Mouse (Mus musculus) heart, embryonic 14.5 days (tissue): ENCODE results near the gene Gm11639. TPM values are rescaled to one million over a fixed set of nuclear protein-coding genes. Genes with fewer than 3 reads are reported as not detected.
"Not testable (repeated sequence)": the region's sequence is repeated elsewhere in the genome, so short reads cannot be mapped to it uniquely, and the experiment has no call there.

Experiments
- ATAC-seq: fragments of 200-750 bp; cut with Nextera tagmentation; 2 replicates; pipeline ENCODE4 v1.8.0; 2017; ENCODE audit warnings: low read depth, moderate TSS enrichment; ENCODE audit not compliant: insufficient number of reproducible peaks, insufficient read depth, low FRiP score
- H3K27ac ChIP-seq, 2 experiments: fragments of 200-500 bp in 1 of 2; fragments of 300-500 bp in 1 of 2; sonication (generic) in 1 of 2; replicated peaks in 1 of 2; 2 replicates each; pipeline ENCODE4 v1.5.1; 2012 to 2014; ENCODE audit warnings: low read depth in 2 of 2, low read length in 2 of 2, control low read depth in 1 of 2, mild to moderate bottlenecking in 1 of 2, mixed read lengths in 1 of 2; ENCODE audit not compliant: control insufficient read depth in 1 of 2, insufficient read depth in 1 of 2
- H3K27me3 ChIP-seq: fragments of 300-500 bp; sonication (generic); 2 replicates; pipeline ENCODE4 v1.6.1; 2014; ENCODE audit warnings: mild to moderate bottlenecking, low read length, control low read depth; ENCODE audit not compliant: control insufficient read depth, insufficient read depth
- H3K36me3 ChIP-seq: fragments of 300-500 bp; sonication (generic); 2 replicates; pipeline ENCODE4 v1.6.1; 2014; ENCODE audit warnings: mild to moderate bottlenecking, control low read depth, low read length, mixed read lengths; ENCODE audit not compliant: control insufficient read depth, insufficient read depth
- H3K4me1 ChIP-seq, 2 experiments: fragments of 200-500 bp in 1 of 2; fragments of 300-500 bp in 1 of 2; sonication (generic) in 1 of 2; 2 replicates each; pipeline ENCODE4 v1.6.1; 2012 to 2014; ENCODE audit warnings: low read length in 2 of 2, control low read depth in 1 of 2, mixed read lengths in 1 of 2; ENCODE audit not compliant: control insufficient read depth in 2 of 2, insufficient read depth in 2 of 2
- H3K4me2 ChIP-seq: fragments of 300-500 bp; sonication (generic); 2 replicates; pipeline ENCODE4 v1.6.1; 2014; ENCODE audit warnings: mild to moderate bottlenecking, low read length
- H3K4me3 ChIP-seq, 2 experiments: fragments of 200-500 bp in 1 of 2; fragments of 300-500 bp in 1 of 2; sonication (generic) in 1 of 2; 2 replicates each; pipeline ENCODE4 v1.5.1; 2012 to 2014; ENCODE audit warnings: low read length in 2 of 2, mild to moderate bottlenecking in 2 of 2, control low read depth in 1 of 2, low read depth in 1 of 2, moderate library complexity in 1 of 2; ENCODE audit not compliant: control insufficient read depth in 1 of 2, insufficient read depth in 1 of 2
- H3K9ac ChIP-seq: fragments of 300-500 bp; sonication (generic); 2 replicates; pipeline ENCODE4 v1.6.1; 2014; ENCODE audit warnings: mild to moderate bottlenecking, low read length
- H3K9me3 ChIP-seq: fragments of 300-500 bp; sonication (generic); 2 replicates; pipeline ENCODE4 v1.6.1; 2016; ENCODE audit warnings: low read length, control low read depth; ENCODE audit not compliant: control insufficient read depth
- WGBS: fragments of 180-500 bp; shearing (Covaris S2); extraction: QIAGEN DNeasy Blood & Tissue Kit; methylation state at CpG from one replicate; pipeline ENCODE4 v1.1.7; 2014; 5-methylcytosine and 5-hydroxymethylcytosine counted together
- polyA plus RNA-seq: library from polyadenylated mRNA; unstranded; fragments of >200 nt; fragmentation: Nextera tagmentation; extraction: Ambion mirVana; gene quantifications from 2 replicates; pipeline ENCODE4 v1.2.1, GENCODE M21; 2014

The Gm11639 gene
- polyA plus RNA-seq, 1 experiment from 2014 or later = not detected

GRCm38 (mm10) chr11:105117814-105118213 lies 432.3 kb downstream of the Gm11639 start:
- 81% methylated on average over 7 of the region's 7 CpGs for WGBS

DNA sequence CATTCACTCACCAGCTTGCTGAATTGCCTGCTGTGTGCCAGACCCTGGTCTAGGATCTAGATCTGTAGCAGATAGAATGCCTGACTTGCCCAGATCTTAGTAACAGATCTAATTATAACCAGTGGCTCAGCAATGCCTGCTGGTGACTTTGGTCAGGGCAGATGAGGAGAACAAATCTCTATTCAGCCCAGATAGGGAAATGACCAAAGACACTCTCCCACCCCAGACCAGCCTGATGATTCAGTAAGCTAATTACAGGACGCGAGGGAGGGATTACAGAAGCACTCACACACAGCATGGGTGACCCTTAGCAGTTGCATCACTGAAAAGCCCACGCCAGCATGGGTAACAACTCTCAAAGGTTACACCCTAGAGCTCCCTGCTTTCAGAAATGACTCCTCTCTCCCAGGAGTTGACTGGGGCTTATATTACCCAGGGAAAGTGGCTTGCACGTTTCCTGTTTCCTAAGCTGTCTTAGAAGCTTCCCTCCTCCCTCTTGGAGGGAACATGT lies 435.1 kb downstream of the Gm11639 start:
- Histone ChIP-seq H3K4me1 (no peaks in the 10 kb centered on the region), H3K9ac (no peak overlapping the region), H3K27me3 (no peaks in the 10 kb centered on the region), H3K36me3 (no peaks in the 10 kb centered on the region), H3K27ac (no peak overlapping the region), H3K4me3 (no peak overlapping the region), H3K9me3 (0 out of 2 replicates have a peak, but pooled peaks cover 3% of the 10 kb centered on the region), H3K4me2 (no peak overlapping the region)
- ATAC-seq = no peak
- WGBS = 13% methylated on average over 4 of the region's 4 CpGs

More at GRCm38 (mm10) chr11:105117814-105118213, 432.3 kb downstream of the Gm11639 start:
- H3K36me3 ChIP-seq = no peaks in the 10 kb centered on the region
- ATAC-seq = no peak
- no peaks in the 10 kb centered on the region for H3K4me1 ChIP-seq
- no peaks in the 10 kb centered on the region for H3K9me3 ChIP-seq
- H3K4me2 ChIP-seq = no peak overlapping the region
- no peaks in the 10 kb centered on the region for H3K27me3 ChIP-seq
- no peak overlapping the region for H3K27ac ChIP-seq
- H3K9ac ChIP-seq = no peak overlapping the region
- H3K4me3 ChIP-seq = no peak overlapping the region

DNA sequence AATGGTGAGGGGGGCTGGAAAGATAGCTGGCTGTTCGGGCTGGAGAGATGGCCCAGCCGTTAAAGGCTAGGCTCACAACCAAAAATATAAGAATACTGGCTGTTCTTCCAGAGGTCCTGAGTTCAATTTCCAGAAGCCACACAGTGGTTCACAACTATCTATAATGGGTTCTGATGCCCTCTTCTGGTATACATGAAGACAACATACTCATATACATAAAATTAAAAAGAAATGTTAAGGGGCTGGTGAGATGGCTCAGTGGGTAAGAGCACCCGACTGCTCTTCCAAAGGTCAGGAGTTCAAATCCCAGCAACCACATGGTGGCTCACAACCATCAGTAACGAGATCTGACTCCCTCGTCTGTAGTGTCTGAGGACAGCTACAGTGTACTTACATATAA lies 436.3 kb downstream of the Gm11639 start:
- not testable (repeated sequence) for H3K4me3 ChIP-seq, H3K27ac ChIP-seq, H3K9ac ChIP-seq, ATAC-seq, H3K4me2 ChIP-seq, H3K27me3 ChIP-seq, H3K9me3 ChIP-seq, H3K36me3 ChIP-seq, H3K4me1 ChIP-seq
- WGBS = 61% methylated on average over 5 of the region's 5 CpGs

DNA sequence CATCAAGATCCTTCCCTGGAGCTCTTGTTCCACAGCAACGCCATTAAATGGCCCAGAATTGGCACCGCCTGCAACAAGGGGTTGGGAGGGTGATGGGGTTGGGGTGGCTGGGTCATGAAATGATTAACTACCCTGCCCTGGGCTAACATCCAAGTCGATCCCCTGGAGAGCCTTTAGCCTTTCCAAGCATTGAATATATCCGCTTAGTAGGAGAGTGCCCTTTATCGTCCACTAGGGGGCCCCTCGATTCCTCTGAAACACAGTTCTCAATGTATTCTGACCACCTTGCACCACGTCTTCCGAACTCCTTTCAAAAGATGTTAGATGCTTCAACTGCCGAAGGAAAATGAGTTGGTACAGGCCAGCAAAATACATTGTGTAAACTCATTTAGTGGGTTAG lies 438.5 kb downstream of the Gm11639 start:
- no peak overlapping the region for H3K9ac ChIP-seq
- 0 out of 2 replicates have a peak, but pooled peaks cover 3% of the 10 kb centered on the region for H3K9me3 ChIP-seq
- H3K27me3 ChIP-seq = no peaks in the 10 kb centered on the region
- no peak overlapping the region for H3K4me3 ChIP-seq
- H3K36me3 ChIP-seq = peaks cover 4% of the 10 kb centered on the region
- H3K27ac ChIP-seq = no peak overlapping the region
- H3K4me1 ChIP-seq = peaks cover 3 to 11% of the 10 kb centered on the region in 2 experiments; a peak in 3 of 4 replicates
- WGBS = 10% methylated on average over 9 of the region's 9 CpGs
- ATAC-seq = no peak
- H3K4me2 ChIP-seq = no peak overlapping the region

- peak within 1 kb of the TSS; percentile 92 for H3K4me2 ChIP-seq
- no peaks in the 10 kb centered on the region for H3K27me3 ChIP-seq
- H3K4me1 ChIP-seq = peaks cover 3 to 11% of the 10 kb centered on the region in 2 experiments; a peak in 3 of 4 replicates
- H3K36me3 ChIP-seq = peaks cover 21% of the 10 kb centered on the region
- 3% methylated on average over 29 of the region's 38 CpGs for WGBS
- H3K27ac ChIP-seq = peak within 1 kb of the TSS; percentile 65 to 88
- peak within 1 kb of the TSS; percentile 87 for H3K9ac ChIP-seq
- H3K9me3 ChIP-seq = 0 out of 2 replicates have a peak, but pooled peaks cover 3% of the 10 kb centered on the region
- ATAC-seq = peak; percentile 86
- H3K4me3 ChIP-seq = peak within 1 kb of the TSS; percentile 89 to 99
Observed at GRCm38 (mm10) chr11:105125735-105126519, 440.4 kb downstream of the Gm11639 start, which contains the start of gene Mettl2. Mettl2 (plus strand) TSS chr11:105126425.

- Histone ChIP-seq H3K4me3 (peak overlapping the region; percentile 89 to 99), H3K27me3 (no peaks in the 10 kb centered on the region), H3K36me3 (peaks cover 28% of the 10 kb centered on the region), H3K9ac (peak overlapping the region; percentile 87), H3K27ac (no peak overlapping the region), H3K4me2 (peak overlapping the region; percentile 92), H3K4me1 (peaks cover 3 to 11% of the 10 kb centered on the region in 2 experiments; a peak in 3 of 4 replicates), H3K9me3 (0 out of 2 replicates have a peak, but pooled peaks cover 3% of the 10 kb centered on the region)
- WGBS = under 1% methylated on average over 49 of the region's 49 CpGs
- no peak for ATAC-seq
Observed at GRCm38 (mm10) chr11:105126520-105127029, 441.1 kb downstream of the Gm11639 start.

DNA sequence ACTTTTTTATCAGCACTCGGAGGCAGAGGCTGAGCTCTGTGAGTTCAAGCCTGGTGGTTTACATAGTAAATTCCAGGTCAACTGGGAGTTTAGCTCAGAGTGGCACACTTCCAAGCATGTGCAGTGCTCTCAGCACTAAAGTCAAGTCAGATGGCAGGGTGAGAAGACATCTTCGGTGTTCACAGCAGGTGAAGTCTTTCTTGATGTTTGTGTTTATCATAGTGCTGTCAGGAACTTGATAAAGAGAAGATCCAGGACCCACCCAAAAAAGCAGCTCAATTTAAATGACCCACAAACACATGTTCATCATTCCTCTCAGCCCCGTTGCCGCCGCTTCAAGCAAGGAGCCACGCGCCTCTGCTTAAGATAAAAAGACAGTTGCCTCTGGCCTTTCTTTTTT lies 450.2 kb downstream of the Gm11639 start:
- H3K9me3 ChIP-seq = no peaks in the 10 kb centered on the region
- no peak overlapping the region for H3K27ac ChIP-seq
- no peak overlapping the region for H3K9ac ChIP-seq
- no peaks in the 10 kb centered on the region for H3K27me3 ChIP-seq
- WGBS = 94% methylated on average over 7 of the region's 7 CpGs
- H3K4me2 ChIP-seq = no peak overlapping the region
- H3K4me3 ChIP-seq = no peak overlapping the region
- no peak for ATAC-seq
- H3K36me3 ChIP-seq = peaks cover 99% of the 10 kb centered on the region
- no peaks in the 10 kb centered on the region for H3K4me1 ChIP-seq
